Mouse (Mus musculus) limb, embryonic 14.5 days (tissue): ENCODE measurements around the gene Clock. TPM values are rescaled to one million over a fixed set of nuclear protein-coding genes. Genes with fewer than 3 reads are reported as not detected.

Experiments used
- ATAC-seq: fragments of 200-750 bp; cut with Nextera tagmentation; 2 replicates; pipeline ENCODE4 v1.8.0; 2017; ENCODE audit warnings: low read depth, moderate number of reproducible peaks, moderate TSS enrichment; ENCODE audit not compliant: low FRiP score
- DNase-seq: peaks from one replicate; pipeline ENCODE4 v3.0.0-alpha.2; 2015; ENCODE audit warnings: low spot score
- H3K27ac ChIP-seq: fragments of 300-500 bp; sonication (generic); replicated peaks from 2 replicates; pipeline ENCODE4 v1.5.1; 2014; ENCODE audit warnings: low read depth, mild to moderate bottlenecking, low read length, moderate library complexity, mixed read lengths
- H3K27me3 ChIP-seq: fragments of 300-500 bp; sonication (generic); 2 replicates; pipeline ENCODE4 v1.6.1; 2014; ENCODE audit warnings: low read length, mixed read lengths; ENCODE audit not compliant: control insufficient read depth, insufficient read depth
- H3K36me3 ChIP-seq: fragments of 300-500 bp; sonication (generic); 2 replicates; pipeline ENCODE4 v1.6.1; 2014; ENCODE audit warnings: mild to moderate bottlenecking, low read length, moderate library complexity, mixed read lengths; ENCODE audit not compliant: control insufficient read depth, insufficient read depth
- H3K4me1 ChIP-seq: fragments of 300-500 bp; sonication (generic); 2 replicates; pipeline ENCODE4 v1.6.1; 2014; ENCODE audit warnings: antibody characterized with exemption, low read length, mixed read lengths; ENCODE audit not compliant: control insufficient read depth, insufficient read depth
- H3K4me2 ChIP-seq: fragments of 300-500 bp; sonication (generic); replicated peaks from 2 replicates; pipeline ENCODE4 v1.6.1; 2014; ENCODE audit warnings: low read depth, mild to moderate bottlenecking, low read length, moderate library complexity; ENCODE audit not compliant: severe bottlenecking
- H3K4me3 ChIP-seq: fragments of 300-500 bp; sonication (generic); replicated peaks from 2 replicates; pipeline ENCODE4 v1.5.1; 2014; ENCODE audit warnings: low read length
- H3K9ac ChIP-seq: fragments of 300-500 bp; sonication (generic); 2 replicates; pipeline ENCODE4 v1.6.1; 2014; ENCODE audit warnings: mild to moderate bottlenecking, low read depth, low read length, moderate library complexity; ENCODE audit not compliant: severe bottlenecking
- H3K9me3 ChIP-seq: fragments of 300-500 bp; sonication (generic); 2 replicates; pipeline ENCODE4 v1.6.1; 2016; ENCODE audit warnings: low read length; ENCODE audit not compliant: control insufficient read depth
- POLR2A ChIP-seq: fragments of 200-500 bp; IDR thresholded peaks from 2 replicates; pipeline ENCODE4 v1.8.0; 2012; ENCODE audit warnings: inconsistent platforms, mild to moderate bottlenecking, moderate library complexity, borderline replicate concordance; ENCODE audit not compliant: insufficient read depth, insufficient read length; ENCODE audit errors: extremely low read depth
- WGBS: fragments of 180-500 bp; shearing (Covaris S2); extraction: QIAGEN DNeasy Blood & Tissue Kit; methylation state at CpG from one replicate; pipeline ENCODE4 v1.1.7; 2014; 5-methylcytosine and 5-hydroxymethylcytosine counted together
- polyA plus RNA-seq, 2 experiments: library from polyadenylated mRNA; depleted of rRNA in 1 of 2; stranded (reverse) in 1 of 2; unstranded in 1 of 2; fragments of >200 nt; fragmentation: Nextera tagmentation in 1 of 2; extraction: Ambion mirVana in 1 of 2; gene quantifications; 2 replicates each; pipeline versions ENCODE4 v1.2.1 to v1.2.3; 2012 to 2014

The Clock gene
- polyA plus RNA-seq, 2 experiments: 11.7 to 15.9 TPM

DNA sequence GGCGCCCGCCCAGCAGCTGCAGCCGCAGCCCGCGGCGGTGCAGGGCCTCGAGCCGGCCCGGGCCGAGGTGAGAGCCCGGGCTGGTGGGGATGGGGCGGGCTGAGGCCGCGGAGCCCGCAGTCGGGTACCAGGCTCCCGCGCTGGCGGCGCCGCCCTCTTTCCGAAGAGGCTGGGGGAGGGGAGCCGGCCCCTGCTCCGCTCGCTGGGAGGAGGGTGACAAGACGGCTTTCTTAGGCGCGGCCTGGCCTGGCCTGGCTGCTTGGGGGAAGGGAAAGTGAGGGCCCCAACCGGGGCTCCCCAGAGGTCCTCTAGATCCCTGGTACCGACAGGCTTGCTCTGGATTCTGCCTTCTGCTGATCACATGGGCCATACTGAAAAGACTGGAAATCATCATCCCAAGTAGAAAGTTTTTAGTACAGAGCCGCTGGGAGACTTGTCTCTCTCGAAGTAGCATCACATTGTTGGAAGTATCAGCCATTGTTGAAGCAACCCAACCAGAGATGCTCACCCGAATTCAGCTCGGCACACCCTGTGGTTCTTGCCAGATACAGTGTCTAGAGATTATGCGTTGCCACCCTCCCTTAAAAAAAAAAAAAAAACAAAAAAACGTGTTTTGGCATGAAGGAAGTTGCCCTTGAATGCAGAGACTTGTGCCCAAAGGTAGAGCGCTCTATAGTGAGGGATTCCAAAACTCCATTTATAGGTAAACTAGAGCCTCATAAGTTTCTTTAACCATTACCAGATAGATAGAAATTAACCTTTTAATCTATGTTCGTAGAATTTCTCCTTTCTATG lies 120.1 kb downstream of the Clock start:
- H3K4me3 ChIP-seq: peak overlapping the region; percentile 94
- TF ChIP-seq POLR2A: no peak
- DNase-seq: peak; percentile 76
- H3K9me3 ChIP-seq: no peaks in the 10 kb centered on the region
- H3K27me3 ChIP-seq: no peaks in the 10 kb centered on the region
- peaks cover 4% of the 10 kb centered on the region; the same call in 1 of the 2 replicates for H3K36me3 ChIP-seq
- ATAC-seq: peak; percentile 79
- peak overlapping the region; percentile 97 for H3K27ac ChIP-seq
- peaks cover 16% of the 10 kb centered on the region for H3K4me1 ChIP-seq
- H3K9ac ChIP-seq: peak overlapping the region; percentile 96
- H3K4me2 ChIP-seq: peak overlapping the region; percentile 52
- WGBS: 5% methylated on average over 29 of the region's 38 CpGs

DNA sequence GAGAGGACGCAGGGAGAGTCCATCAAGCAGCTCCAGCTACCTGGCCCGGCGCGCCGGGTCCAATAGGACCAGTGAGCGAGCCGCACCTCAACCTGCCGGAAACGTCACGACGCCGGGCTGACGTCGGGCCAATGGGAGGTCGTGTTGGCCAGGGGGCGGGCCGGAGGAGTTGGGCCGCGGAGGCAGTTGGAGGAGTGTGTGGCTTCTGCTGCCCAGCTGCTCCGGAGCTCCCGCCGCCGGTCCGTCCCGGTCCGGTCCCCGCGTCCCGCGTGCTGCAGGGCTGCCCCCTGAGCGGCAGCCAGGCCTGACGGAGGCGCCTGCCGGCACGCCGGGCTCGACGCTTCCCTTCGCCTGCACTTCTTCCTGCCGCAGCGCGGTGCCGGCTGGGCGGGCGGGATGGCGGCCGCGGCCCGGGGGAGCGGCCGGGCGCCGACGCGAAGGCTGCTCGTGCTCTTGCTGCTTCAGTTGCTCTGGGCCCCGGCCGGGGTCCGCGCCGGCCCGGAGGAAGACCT lies 120.8 kb downstream of the Clock start, which contains the start of gene Tmem165:
Tmem165 (plus strand) TSS at position 131 of the 512 bp plus-strand sequence.
- TF ChIP-seq POLR2A: peak; percentile 89
- 0% methylated on average over 11 of the region's 62 CpGs for WGBS

DNA sequence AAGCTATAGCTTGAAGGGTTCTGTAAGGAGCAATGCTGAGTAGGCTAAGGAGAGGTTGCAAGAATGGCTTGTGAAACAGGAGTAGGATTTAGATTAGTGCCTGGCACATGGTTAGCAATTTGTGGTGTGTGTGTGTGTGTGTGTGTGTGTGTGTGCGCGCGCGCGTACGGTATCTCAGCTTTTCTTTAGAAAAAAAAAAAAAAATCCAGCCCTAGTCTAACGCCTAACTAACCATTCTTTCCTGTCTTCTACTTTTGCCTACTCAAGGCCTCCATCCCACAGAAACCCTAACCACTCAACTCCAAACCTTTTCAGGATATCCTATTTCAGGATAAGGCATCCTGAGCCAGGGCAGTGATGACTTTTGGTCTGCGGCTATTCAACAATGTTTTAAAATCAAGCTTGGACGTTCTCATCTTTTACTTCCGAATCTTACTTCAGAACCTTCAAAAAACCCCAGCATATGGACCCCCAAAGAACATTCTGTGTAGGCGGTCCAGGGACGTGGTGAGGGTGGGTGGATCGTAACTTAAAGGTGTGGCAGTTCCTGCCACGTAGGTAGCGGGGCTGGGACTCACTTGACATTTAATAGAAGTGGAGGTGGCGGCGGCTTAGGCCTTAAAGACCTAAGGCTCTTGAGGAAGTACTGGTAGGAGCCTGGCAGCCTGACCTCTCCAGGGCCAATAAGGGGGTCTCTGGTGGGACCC lies 121.4 kb downstream of the Clock start:
- Histone ChIP-seq H3K27me3 (no peaks in the 10 kb centered on the region), H3K4me1 (peaks cover 16% of the 10 kb centered on the region), H3K4me3 (peak overlapping the region; percentile 94), H3K9me3 (no peaks in the 10 kb centered on the region), H3K36me3 (peaks cover 4% of the 10 kb centered on the region; the same call in 1 of the 2 replicates), H3K27ac (peak overlapping the region; percentile 97), H3K4me2 (peak overlapping the region; percentile 52), H3K9ac (peak overlapping the region; percentile 96)
- TF ChIP-seq POLR2A: no peak
- ATAC-seq (peak; percentile 42), DNase-seq (no peak)
- 39% methylated on average over 17 of the region's 17 CpGs for WGBS

More for the DNA sequence above, 120.8 kb downstream of the Clock start, which contains the start of gene Tmem165:
- peak; percentile 97 for ATAC-seq
- H3K36me3 ChIP-seq: peaks cover 4% of the 10 kb centered on the region; the same call in 1 of the 2 replicates
- H3K27me3 ChIP-seq: no peaks in the 10 kb centered on the region
- DNase-seq: peak; percentile 91
- peak within 1 kb of the TSS; percentile 96 for H3K9ac ChIP-seq
- no peaks in the 10 kb centered on the region for H3K9me3 ChIP-seq
- H3K4me2 ChIP-seq: peak within 1 kb of the TSS; percentile 52
- peak within 1 kb of the TSS; percentile 97 for H3K27ac ChIP-seq
- H3K4me3 ChIP-seq: peak within 1 kb of the TSS; percentile 94
- peaks cover 16% of the 10 kb centered on the region for H3K4me1 ChIP-seq

DNA sequence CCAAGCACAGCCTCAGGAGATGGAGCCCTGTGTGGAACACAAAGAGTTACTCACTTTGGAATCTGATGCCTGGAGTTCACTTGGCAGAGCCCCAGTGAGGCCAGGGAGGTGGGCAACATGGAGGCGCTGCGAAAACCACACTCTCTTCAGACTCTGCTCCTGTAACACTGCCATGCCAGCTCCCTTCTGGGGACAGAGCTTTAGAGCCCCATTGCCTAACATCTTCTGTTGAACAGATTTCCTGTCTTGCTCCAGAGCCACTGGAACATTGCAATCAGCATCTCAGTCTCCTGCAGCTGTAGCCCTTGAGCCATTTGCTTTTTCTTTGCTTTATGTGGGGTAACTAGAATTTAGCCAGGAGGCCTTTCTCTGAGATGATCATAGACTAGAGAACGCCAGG lies 122.3 kb downstream of the Clock start:
- no peak overlapping the region for H3K4me3 ChIP-seq
- H3K9me3 ChIP-seq: no peaks in the 10 kb centered on the region
- H3K27me3 ChIP-seq: no peaks in the 10 kb centered on the region
- H3K36me3 ChIP-seq: peaks cover 4% of the 10 kb centered on the region; the same call in 1 of the 2 replicates
- ATAC-seq: no peak
- no peak for TF ChIP-seq POLR2A
- no peak overlapping the region; the same call in 1 of the 2 replicates for H3K4me2 ChIP-seq
- 43% methylated on average over 3 of the region's 3 CpGs for WGBS
- DNase-seq: no peak
- no peak overlapping the region; the same call in 1 of the 2 replicates for H3K27ac ChIP-seq
- peaks cover 16% of the 10 kb centered on the region for H3K4me1 ChIP-seq
- no peak overlapping the region; the same call in 1 of the 2 replicates for H3K9ac ChIP-seq

DNA sequence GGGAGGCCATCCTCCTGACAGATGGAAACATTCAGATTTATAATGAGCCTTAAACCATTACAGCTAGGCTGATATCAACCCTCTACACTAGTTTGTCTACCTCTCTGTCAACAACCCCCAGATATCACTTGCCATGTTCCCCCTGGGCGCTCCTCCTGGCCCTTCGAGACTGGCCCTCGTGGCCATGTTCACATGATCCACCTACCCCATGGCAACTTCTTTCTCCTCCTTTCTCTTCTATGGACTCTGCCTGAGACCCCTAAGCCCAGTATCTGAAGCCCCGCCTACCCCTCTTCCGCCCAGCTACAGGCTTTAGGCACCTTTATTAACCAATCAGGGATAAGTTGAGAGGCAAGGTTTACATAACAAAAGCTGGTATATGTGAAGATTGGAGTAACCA lies 124.8 kb downstream of the Clock start:
- Histone ChIP-seq H3K27me3 (no peaks in the 10 kb centered on the region), H3K27ac (no peak overlapping the region), H3K4me3 (no peak overlapping the region), H3K9me3 (no peaks in the 10 kb centered on the region), H3K9ac (no peak overlapping the region), H3K4me2 (no peak overlapping the region), H3K36me3 (no peaks in the 10 kb centered on the region), H3K4me1 (peaks cover 7% of the 10 kb centered on the region)
- no peak for TF ChIP-seq POLR2A
- DNase-seq (no peak), ATAC-seq (no peak)
- WGBS: 85% methylated on average over 5 of the region's 5 CpGs
